Mouse (Mus musculus): ENCODE data around the gene Sox8. TPM values are rescaled to one million over a fixed set of nuclear protein-coding genes. Genes with fewer than 3 reads are reported as not detected.

Sox8 gene
- polyA plus RNA-seq, 1 experiment from 2014 or later: 9.1 TPM

DNA sequence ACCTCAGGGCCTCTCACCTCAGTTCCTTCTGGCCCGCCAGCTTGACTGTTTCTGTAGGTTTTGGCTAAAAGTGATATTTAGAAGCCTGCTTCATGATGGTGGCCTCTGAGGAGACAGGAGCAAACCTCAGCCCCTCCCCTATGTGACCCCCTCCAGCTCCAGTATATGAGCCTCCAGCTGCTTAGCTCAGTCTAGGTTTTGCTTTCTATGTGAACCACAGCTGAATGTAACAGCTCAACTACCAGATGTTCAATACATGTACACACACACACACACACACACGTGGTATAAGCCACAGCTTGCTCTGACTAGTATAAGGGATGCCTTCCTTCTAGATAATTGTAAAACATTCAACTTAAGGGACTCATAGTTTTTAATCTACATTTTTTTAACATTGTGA, 5.5 kb upstream of the Sox8 start:
- Histone ChIP-seq H3K4me2 (ENCODE audit: low read depth) (no peak overlapping the region), H3K27me3 (ENCODE audit: control insufficient read depth, insufficient read depth, low read length) (no peaks in the 10 kb centered on the region), H3K36me3 (ENCODE audit: control insufficient read depth, insufficient read depth, low read length) (no peaks in the 10 kb centered on the region), H3K9me3 (ENCODE audit: control insufficient read depth, low read length) (no peaks in the 10 kb centered on the region), H3K4me1 (ENCODE audit: control insufficient read depth, insufficient read depth, low read length) (peaks cover 13% of the 10 kb centered on the region), H3K27ac (ENCODE audit: low read depth, low read length) (no peak overlapping the region), H3K4me3 (ENCODE audit: low read depth, low read length) (no peak overlapping the region), H3K9ac (ENCODE audit: low read length) (no peak overlapping the region)
- ATAC-seq (ENCODE audit: insufficient read depth, low FRiP score, low TSS enrichment) (no peak), DNase-seq (ENCODE audit: low spot score) (no peak)
- WGBS: 74% methylated on average over 2 of the region's 2 CpGs

DNA sequence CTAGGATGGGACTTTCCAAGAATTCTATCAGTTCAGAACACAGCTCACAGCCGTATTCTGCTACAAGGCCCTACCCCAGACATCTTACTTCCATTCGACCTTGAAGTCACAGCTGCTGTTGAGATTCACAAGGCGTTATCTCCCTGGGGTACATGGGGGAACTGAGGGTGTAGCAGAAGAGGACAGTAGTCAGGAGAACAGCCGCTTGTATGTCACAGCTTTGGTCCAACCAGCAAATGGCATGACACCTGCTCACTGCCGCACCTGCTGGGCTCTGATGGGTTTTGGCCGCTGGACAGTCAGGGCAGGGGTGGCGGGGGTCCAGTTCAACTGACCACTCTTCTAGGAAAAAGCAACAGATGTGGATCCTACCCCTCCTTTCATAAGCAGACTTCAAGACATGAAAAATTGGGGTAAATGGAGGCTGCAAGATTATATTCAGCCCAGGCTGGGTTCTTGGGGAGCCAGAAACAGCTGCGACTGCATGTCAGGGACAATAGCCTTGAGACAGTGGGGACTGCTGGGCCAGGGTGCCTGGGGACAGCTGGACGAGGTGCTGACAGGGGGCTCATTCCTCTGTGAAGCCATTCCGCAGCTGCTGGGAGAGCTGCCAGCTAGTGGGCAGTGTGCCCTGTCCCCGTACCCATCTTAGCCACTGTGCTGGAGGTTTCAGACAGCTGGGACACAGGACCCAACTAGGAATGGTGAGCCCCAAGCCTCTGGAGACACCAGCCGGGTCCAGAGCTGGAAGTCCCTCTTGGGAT, 4.9 kb upstream of the Sox8 start:
- Histone ChIP-seq H3K36me3 (ENCODE audit: control insufficient read depth, insufficient read depth, low read length) (no peaks in the 10 kb centered on the region), H3K9me3 (ENCODE audit: control insufficient read depth, low read length) (no peaks in the 10 kb centered on the region), H3K4me1 (ENCODE audit: control insufficient read depth, insufficient read depth, low read length) (peaks cover 17% of the 10 kb centered on the region), H3K27me3 (ENCODE audit: control insufficient read depth, insufficient read depth, low read length) (no peaks in the 10 kb centered on the region), H3K27ac (ENCODE audit: low read depth, low read length) (no peak overlapping the region), H3K9ac (ENCODE audit: low read length) (no peak overlapping the region), H3K4me3 (ENCODE audit: low read depth, low read length) (no peak overlapping the region), H3K4me2 (ENCODE audit: low read depth) (no peak overlapping the region)
- 74% methylated on average over 12 of the region's 12 CpGs for WGBS
- DNase-seq (ENCODE audit: low spot score): no peak
- no peak for ATAC-seq (ENCODE audit: insufficient read depth, low FRiP score, low TSS enrichment)

DNA sequence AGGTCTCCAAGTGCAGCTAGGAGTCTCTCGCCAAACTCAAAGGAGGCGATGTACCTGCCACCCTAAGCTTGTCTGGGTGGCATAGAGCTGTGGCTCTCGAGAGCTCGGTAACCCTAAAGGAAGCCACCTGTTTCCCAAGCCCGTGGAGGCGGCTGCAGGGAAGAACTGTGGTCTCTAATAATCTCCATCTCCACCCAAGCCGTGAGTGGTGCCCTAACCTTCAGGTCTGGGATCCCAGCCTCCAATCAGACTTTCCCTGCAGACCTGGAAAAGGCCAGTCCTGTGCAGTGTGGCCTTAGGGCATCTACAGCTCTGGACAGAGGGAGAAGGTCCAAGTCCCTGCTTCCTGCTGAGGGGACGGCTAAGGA, 951 bp upstream of the Sox8 start:
- Histone ChIP-seq H3K27me3 (ENCODE audit: control insufficient read depth, insufficient read depth, low read length) (peaks cover 14% of the 10 kb centered on the region), H3K4me3 (ENCODE audit: low read depth, low read length) (peak overlapping the region; percentile 52), H3K4me1 (ENCODE audit: control insufficient read depth, insufficient read depth, low read length) (peaks cover 20% of the 10 kb centered on the region), H3K9ac (ENCODE audit: low read length) (peak overlapping the region; percentile 48), H3K27ac (ENCODE audit: low read depth, low read length) (no peak overlapping the region), H3K9me3 (ENCODE audit: control insufficient read depth, low read length) (no peaks in the 10 kb centered on the region), H3K36me3 (ENCODE audit: control insufficient read depth, insufficient read depth, low read length) (no peaks in the 10 kb centered on the region), H3K4me2 (ENCODE audit: low read depth) (peak overlapping the region; percentile 98)
- ATAC-seq (ENCODE audit: insufficient read depth, low FRiP score, low TSS enrichment) (no peak), DNase-seq (ENCODE audit: low spot score) (no peak)
- 4% methylated on average over 8 of the region's 8 CpGs for WGBS

DNA sequence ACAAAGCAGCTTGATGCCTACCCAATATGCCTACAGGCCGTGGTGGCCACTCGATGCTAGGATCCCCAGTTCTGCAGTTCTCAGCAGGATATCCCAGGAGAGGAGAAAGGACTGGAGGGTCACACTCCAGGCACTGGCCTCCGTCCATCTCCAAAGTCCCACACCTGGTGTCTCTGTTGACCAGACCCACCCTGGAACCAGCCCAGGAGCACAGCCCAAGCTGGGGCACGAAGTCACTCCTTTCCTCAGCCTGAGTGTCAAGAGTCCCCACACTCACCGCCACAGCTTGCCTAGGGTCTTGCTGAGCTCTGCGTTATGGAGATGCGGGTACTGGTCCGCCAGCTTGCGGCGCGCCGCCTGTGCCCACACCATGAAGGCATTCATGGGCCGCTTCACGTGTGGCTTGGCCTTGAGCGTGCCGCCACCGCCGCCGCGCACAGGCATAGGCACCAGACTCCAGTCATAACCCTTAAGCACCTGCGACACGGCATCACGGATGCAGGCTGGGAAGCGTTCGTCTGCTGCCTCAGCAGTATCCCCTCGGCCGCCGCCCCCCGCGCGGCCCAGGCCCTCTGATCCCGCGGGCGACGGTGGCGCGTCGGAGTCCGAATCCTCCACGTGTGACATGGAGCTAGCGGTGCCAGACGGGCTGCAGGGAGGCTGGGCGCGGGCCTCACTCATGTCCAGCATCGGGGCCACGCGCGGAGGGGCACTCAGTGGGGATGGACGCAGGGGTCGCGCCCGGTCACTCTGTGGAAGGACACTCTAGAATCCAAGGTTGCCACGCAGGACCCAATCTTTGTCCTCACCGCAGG, 446 bp downstream of the Sox8 start:
- Histone ChIP-seq H3K27ac (ENCODE audit: low read depth, low read length) (no peak overlapping the region), H3K4me3 (ENCODE audit: low read depth, low read length) (peak overlapping the region; percentile 52), H3K4me1 (ENCODE audit: control insufficient read depth, insufficient read depth, low read length) (peaks cover 26% of the 10 kb centered on the region), H3K4me2 (ENCODE audit: low read depth) (peak overlapping the region; percentile 98), H3K36me3 (ENCODE audit: control insufficient read depth, insufficient read depth, low read length) (no peaks in the 10 kb centered on the region), H3K9ac (ENCODE audit: low read length) (peak overlapping the region; percentile 47), H3K27me3 (ENCODE audit: control insufficient read depth, insufficient read depth, low read length) (peaks cover 14% of the 10 kb centered on the region), H3K9me3 (ENCODE audit: control insufficient read depth, low read length) (no peaks in the 10 kb centered on the region)
- WGBS: 4% methylated on average over 54 of the region's 54 CpGs
- no peak for DNase-seq (ENCODE audit: low spot score)
- ATAC-seq (ENCODE audit: insufficient read depth, low FRiP score, low TSS enrichment): peak; percentile 49

DNA sequence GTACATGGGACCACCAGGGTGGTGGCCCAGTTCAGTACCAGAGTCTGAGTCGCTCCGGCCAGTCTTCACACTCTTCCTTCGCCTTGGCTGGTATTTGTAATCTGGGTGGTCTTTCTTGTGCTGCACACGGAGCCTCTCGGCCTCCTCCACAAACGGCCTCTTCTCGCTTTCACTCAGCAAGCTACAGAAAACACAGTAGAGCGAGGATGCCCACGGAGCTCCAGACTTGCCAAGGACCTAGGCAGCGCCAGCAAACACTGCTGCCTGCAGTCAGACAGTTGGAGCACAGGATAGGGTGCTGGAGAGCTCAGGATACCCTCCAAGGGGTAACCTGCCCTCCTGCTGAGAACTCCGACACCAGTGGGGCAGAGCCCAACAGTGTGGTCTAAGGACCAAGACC, 1.6 kb downstream of the Sox8 start:
- DNase-seq (ENCODE audit: low spot score): no peak
- ATAC-seq (ENCODE audit: insufficient read depth, low FRiP score, low TSS enrichment): no peak
- Histone ChIP-seq H3K4me1 (ENCODE audit: control insufficient read depth, insufficient read depth, low read length) (peaks cover 26% of the 10 kb centered on the region), H3K27ac (ENCODE audit: low read depth, low read length) (no peak overlapping the region), H3K36me3 (ENCODE audit: control insufficient read depth, insufficient read depth, low read length) (no peaks in the 10 kb centered on the region), H3K4me2 (ENCODE audit: low read depth) (peak overlapping the region; percentile 98), H3K9ac (ENCODE audit: low read length) (no peak overlapping the region), H3K9me3 (ENCODE audit: control insufficient read depth, low read length) (no peaks in the 10 kb centered on the region), H3K4me3 (ENCODE audit: low read depth, low read length) (peak overlapping the region; percentile 52; the same call in 1 of the 2 replicates), H3K27me3 (ENCODE audit: control insufficient read depth, insufficient read depth, low read length) (peaks cover 14% of the 10 kb centered on the region)
- WGBS: 83% methylated on average over 11 of the region's 11 CpGs

DNA sequence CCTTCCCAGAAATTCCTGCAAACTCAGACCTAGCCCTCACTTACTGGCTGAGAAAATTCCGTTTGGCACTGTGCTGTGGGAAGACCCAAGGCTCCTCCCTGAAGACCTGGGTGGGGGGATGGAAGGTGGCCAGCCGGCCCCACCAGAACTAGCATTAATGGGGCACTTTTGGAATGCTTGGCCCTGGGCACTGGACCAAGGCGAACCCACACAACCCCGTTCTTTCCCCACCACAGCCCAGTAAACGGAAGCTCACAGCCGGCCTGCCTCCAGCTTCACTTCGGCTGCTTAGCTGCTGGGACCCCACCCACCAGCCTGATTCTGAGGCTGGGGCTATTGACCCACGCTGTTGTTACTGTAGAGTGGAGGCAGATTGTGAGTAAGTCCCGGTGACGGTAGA, 2.3 kb downstream of the Sox8 start:
- Histone ChIP-seq H3K36me3 (ENCODE audit: control insufficient read depth, insufficient read depth, low read length) (no peaks in the 10 kb centered on the region), H3K4me2 (ENCODE audit: low read depth) (0 out of 2 replicates have a peak overlapping the region, but pooled peaks have one; percentile 2), H3K4me3 (ENCODE audit: low read depth, low read length) (no peak overlapping the region), H3K27me3 (ENCODE audit: control insufficient read depth, insufficient read depth, low read length) (peaks cover 14% of the 10 kb centered on the region), H3K9ac (ENCODE audit: low read length) (no peak overlapping the region), H3K4me1 (ENCODE audit: control insufficient read depth, insufficient read depth, low read length) (peaks cover 26% of the 10 kb centered on the region), H3K27ac (ENCODE audit: low read depth, low read length) (no peak overlapping the region), H3K9me3 (ENCODE audit: control insufficient read depth, low read length) (no peaks in the 10 kb centered on the region)
- no peak for DNase-seq (ENCODE audit: low spot score)
- WGBS: 47% methylated on average over 10 of the region's 10 CpGs
- ATAC-seq (ENCODE audit: insufficient read depth, low FRiP score, low TSS enrichment): no peak

DNA sequence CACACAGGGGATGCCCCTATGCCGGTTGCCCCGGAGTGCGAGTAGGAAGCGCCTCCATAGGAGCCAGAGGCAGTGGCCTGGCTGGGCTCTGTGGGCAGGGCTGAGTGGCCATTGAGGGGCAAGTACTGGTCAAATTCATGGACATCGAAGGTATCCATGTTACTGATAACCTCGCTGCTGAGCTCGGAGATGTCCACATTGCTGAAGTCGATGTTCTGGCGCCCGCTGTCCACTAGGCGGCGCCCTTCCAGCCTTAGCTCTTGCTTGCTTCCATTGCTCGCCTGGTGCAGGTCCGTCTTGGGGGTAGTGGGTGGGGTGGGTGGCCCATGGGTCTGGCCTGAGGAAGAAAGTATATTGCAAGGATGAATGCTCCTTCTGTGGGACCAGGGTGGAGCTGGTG, 2.7 kb downstream of the Sox8 start:
- H3K4me2 ChIP-seq (ENCODE audit: low read depth): no peak overlapping the region
- no peak overlapping the region for H3K27ac ChIP-seq (ENCODE audit: low read depth, low read length)
- DNase-seq (ENCODE audit: low spot score): peak; percentile 83
- H3K27me3 ChIP-seq (ENCODE audit: control insufficient read depth, insufficient read depth, low read length): peaks cover 14% of the 10 kb centered on the region
- no peak overlapping the region for H3K9ac ChIP-seq (ENCODE audit: low read length)
- H3K9me3 ChIP-seq (ENCODE audit: control insufficient read depth, low read length): no peaks in the 10 kb centered on the region
- 28% methylated on average over 14 of the region's 14 CpGs for WGBS
- H3K4me3 ChIP-seq (ENCODE audit: low read depth, low read length): peak overlapping the region; percentile 12; the same call in 1 of the 2 replicates
- no peaks in the 10 kb centered on the region for H3K36me3 ChIP-seq (ENCODE audit: control insufficient read depth, insufficient read depth, low read length)
- peaks cover 26% of the 10 kb centered on the region for H3K4me1 ChIP-seq (ENCODE audit: control insufficient read depth, insufficient read depth, low read length)
- ATAC-seq (ENCODE audit: insufficient read depth, low FRiP score, low TSS enrichment): no peak

DNA sequence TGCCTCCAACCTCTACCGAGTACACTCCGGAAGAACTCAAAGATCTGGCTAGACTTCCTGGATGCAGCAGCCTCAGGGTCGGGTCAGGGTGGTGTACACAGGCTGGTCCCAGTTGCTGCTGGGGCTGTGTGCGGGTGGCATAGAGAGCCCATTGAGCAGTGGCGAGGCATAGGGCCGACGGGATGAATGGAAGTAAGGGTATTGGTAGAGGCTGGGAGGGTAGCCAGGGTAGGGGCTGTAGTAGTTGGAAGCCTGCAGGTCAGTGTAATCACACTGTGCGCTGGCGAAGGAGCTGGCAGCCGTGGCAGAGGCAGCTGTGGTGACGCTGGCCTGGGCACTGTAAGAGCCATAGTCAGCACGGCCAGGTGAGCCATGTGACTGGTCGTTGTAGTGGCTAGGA, 3.2 kb downstream of the Sox8 start:
- Histone ChIP-seq H3K27me3 (ENCODE audit: control insufficient read depth, insufficient read depth, low read length) (peaks cover 14% of the 10 kb centered on the region), H3K4me1 (ENCODE audit: control insufficient read depth, insufficient read depth, low read length) (peaks cover 26% of the 10 kb centered on the region), H3K4me2 (ENCODE audit: low read depth) (no peak overlapping the region), H3K36me3 (ENCODE audit: control insufficient read depth, insufficient read depth, low read length) (no peaks in the 10 kb centered on the region), H3K9ac (ENCODE audit: low read length) (no peak overlapping the region), H3K9me3 (ENCODE audit: control insufficient read depth, low read length) (no peaks in the 10 kb centered on the region), H3K4me3 (ENCODE audit: low read depth, low read length) (no peak overlapping the region), H3K27ac (ENCODE audit: low read depth, low read length) (no peak overlapping the region)
- ATAC-seq (ENCODE audit: insufficient read depth, low FRiP score, low TSS enrichment) (no peak), DNase-seq (ENCODE audit: low spot score) (no peak)
- WGBS: 85% methylated on average over 13 of the region's 13 CpGs
